Mouse (Mus musculus) limb, embryonic 15.5 days (tissue): ENCODE measurements around the gene Pold1. TPM values are rescaled to one million over a fixed set of nuclear protein-coding genes. Genes with fewer than 3 reads are reported as not detected.

Experiments
- ATAC-seq: fragments of 200-750 bp; cut with Nextera tagmentation; 2 replicates; pipeline ENCODE4 v1.8.0; 2017; ENCODE audit warnings: low read depth, moderate TSS enrichment; ENCODE audit not compliant: insufficient number of reproducible peaks, low FRiP score, low TSS enrichment
- H3K27ac ChIP-seq: fragments of 300-500 bp; sonication (generic); 2 replicates; pipeline ENCODE4 v1.5.1; 2015; ENCODE audit warnings: moderate library complexity, mild to moderate bottlenecking, inconsistent platforms
- H3K27me3 ChIP-seq: fragments of 300-500 bp; sonication (generic); 2 replicates; pipeline ENCODE4 v1.6.1; 2015; ENCODE audit warnings: inconsistent platforms
- H3K36me3 ChIP-seq: fragments of 300-500 bp; sonication (generic); 2 replicates; pipeline ENCODE4 v1.6.1; 2015; ENCODE audit warnings: inconsistent platforms
- H3K4me1 ChIP-seq: fragments of 300-500 bp; sonication (generic); 2 replicates; pipeline ENCODE4 v1.6.1; 2015; ENCODE audit warnings: inconsistent platforms
- H3K4me2 ChIP-seq: fragments of 300-500 bp; sonication (generic); 2 replicates; pipeline ENCODE4 v1.6.1; 2015; ENCODE audit warnings: mild to moderate bottlenecking, inconsistent platforms
- H3K4me3 ChIP-seq: fragments of 300-500 bp; sonication (generic); 2 replicates; pipeline ENCODE4 v1.5.1; 2015; ENCODE audit warnings: mild to moderate bottlenecking, inconsistent platforms
- H3K9ac ChIP-seq: fragments of 300-500 bp; sonication (generic); 2 replicates; pipeline ENCODE4 v1.6.1; 2015; ENCODE audit warnings: inconsistent platforms
- H3K9me3 ChIP-seq: fragments of 300-500 bp; sonication (generic); 2 replicates; pipeline ENCODE4 v1.6.1; 2016; ENCODE audit warnings: inconsistent platforms
- WGBS: fragments of 180-500 bp; shearing (Covaris S2); methylation state at CpG from one replicate; pipeline ENCODE4 v1.1.7; 2015; 5-methylcytosine and 5-hydroxymethylcytosine counted together
- polyA plus RNA-seq: library from polyadenylated mRNA; unstranded; fragments of >200 nt; fragmentation: Nextera tagmentation; extraction: Ambion mirVana; gene quantifications from 2 replicates; pipeline ENCODE4 v1.2.1, GENCODE M21; 2015

Gene Pold1
- polyA plus RNA-seq, 1 experiment from 2014 or later, result 75.7 TPM

DNA sequence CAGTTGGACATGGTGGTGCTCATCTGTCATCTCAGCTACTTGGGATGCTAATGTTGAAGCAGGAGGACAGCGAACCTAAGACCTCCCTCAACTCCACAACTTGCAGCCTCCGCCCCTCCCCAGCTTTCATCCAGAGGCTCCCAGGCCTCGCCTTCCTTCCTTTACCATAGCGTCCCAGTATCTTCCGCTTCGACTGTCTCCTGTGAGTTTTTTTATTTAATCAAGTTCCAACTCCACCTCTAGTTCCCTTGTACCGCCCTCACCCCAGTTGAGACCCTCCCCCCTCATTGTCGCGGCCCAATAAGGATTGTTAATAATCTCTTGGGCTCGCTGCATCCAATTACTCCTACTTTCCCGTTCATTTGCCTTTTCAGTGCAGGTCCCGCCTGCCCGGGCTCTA, 41.3 kb upstream of the Pold1 start:
- Histone ChIP-seq H3K4me2 (peak overlapping the region; percentile 99), H3K36me3 (no peaks in the 10 kb centered on the region), H3K4me3 (peak overlapping the region; percentile 57), H3K9me3 (no peaks in the 10 kb centered on the region), H3K9ac (no peak overlapping the region), H3K27ac (no peak overlapping the region), H3K27me3 (peaks cover 92% of the 10 kb centered on the region), H3K4me1 (peaks cover 53% of the 10 kb centered on the region)
- 2% methylated on average over 13 of the region's 13 CpGs for WGBS
- ATAC-seq, result no peak

GRCm38 (mm10) chr7:44589149-44589548, 40.5 kb upstream of the Pold1 start:
- Histone ChIP-seq H3K9ac (0 out of 2 replicates have a peak overlapping the region, but pooled peaks have one; percentile 26), H3K9me3 (no peaks in the 10 kb centered on the region), H3K27ac (no peak overlapping the region), H3K36me3 (no peaks in the 10 kb centered on the region), H3K4me2 (peak overlapping the region; percentile 99), H3K4me3 (peak overlapping the region; percentile 57), H3K4me1 (peaks cover 52% of the 10 kb centered on the region), H3K27me3 (peaks cover 100% of the 10 kb centered on the region)
- ATAC-seq, result peak; percentile 15; the same call in 1 of the 2 replicates
- WGBS, result 0% methylated on average over 32 of the region's 33 CpGs

DNA sequence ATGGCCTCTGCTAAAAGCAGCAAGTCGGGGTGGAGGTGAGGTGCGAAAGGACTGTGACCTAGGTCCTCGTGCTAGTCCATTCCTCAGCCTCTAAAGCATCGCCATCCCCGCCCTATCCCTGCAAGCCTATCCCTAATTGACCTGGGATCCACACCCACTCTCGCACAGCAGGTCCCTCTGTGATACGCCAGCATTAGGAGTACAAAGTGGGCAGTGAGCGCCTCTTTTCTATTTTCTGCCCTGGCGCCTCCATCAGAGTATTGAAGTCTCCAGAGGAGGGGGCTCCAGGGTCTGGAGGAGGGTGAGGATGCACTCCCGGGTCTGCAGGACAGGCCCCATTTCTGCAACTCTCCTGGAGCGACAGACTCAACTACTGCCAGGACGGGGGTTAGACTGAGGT, 39.7 kb upstream of the Pold1 start:
- no peak for ATAC-seq
- Histone ChIP-seq H3K36me3 (no peaks in the 10 kb centered on the region), H3K4me1 (peaks cover 45% of the 10 kb centered on the region), H3K27me3 (peaks cover 92% of the 10 kb centered on the region), H3K9ac (no peak overlapping the region), H3K4me3 (peak overlapping the region; percentile 57), H3K27ac (no peak overlapping the region), H3K9me3 (no peaks in the 10 kb centered on the region), H3K4me2 (peak overlapping the region; percentile 99)
- 8% methylated on average over 12 of the region's 12 CpGs for WGBS

- no peaks in the 10 kb centered on the region for H3K9me3 ChIP-seq
- H3K27me3 ChIP-seq, result peaks cover 87% of the 10 kb centered on the region
- H3K9ac ChIP-seq, result no peak overlapping the region
- H3K36me3 ChIP-seq, result no peaks in the 10 kb centered on the region
- no peak overlapping the region; the same call in 1 of the 2 replicates for H3K4me3 ChIP-seq
- ATAC-seq, result no peak
- no peak overlapping the region for H3K27ac ChIP-seq
- H3K4me1 ChIP-seq, result peaks cover 42% of the 10 kb centered on the region
- no peak overlapping the region for H3K4me2 ChIP-seq
- WGBS, result 37% methylated on average over 6 of the region's 6 CpGs
These were observed 39.0 kb upstream of the Pold1 start for GRCm38 (mm10) chr7:44587676-44588075.

DNA sequence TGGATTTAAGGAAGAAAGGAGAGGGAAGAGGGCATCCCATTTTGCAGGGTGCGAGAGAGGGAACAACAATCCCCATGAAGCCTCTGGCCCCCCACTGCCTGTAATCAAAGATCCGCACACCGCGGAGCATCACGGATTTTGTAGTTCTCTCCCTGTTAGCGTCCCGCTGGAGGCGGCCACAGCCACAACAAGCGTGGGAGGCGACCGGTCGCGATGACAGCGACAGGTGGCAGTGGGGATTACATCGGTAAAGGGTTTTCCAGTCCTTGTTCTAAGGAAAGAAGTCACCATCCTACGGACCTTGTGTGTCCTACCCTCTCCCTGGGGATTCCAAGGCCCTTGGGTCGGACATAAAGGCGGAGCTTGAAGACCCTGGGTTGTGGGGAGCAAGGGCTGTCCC, 38.3 kb upstream of the Pold1 start:
- Histone ChIP-seq H3K27me3 (peaks cover 86% of the 10 kb centered on the region), H3K9me3 (no peaks in the 10 kb centered on the region), H3K36me3 (no peaks in the 10 kb centered on the region), H3K9ac (no peak overlapping the region), H3K27ac (no peak overlapping the region), H3K4me2 (peak overlapping the region; percentile 43), H3K4me1 (peaks cover 42% of the 10 kb centered on the region), H3K4me3 (peak overlapping the region; percentile 21)
- no peak for ATAC-seq
- WGBS, result 1% methylated on average over 18 of the region's 18 CpGs

DNA sequence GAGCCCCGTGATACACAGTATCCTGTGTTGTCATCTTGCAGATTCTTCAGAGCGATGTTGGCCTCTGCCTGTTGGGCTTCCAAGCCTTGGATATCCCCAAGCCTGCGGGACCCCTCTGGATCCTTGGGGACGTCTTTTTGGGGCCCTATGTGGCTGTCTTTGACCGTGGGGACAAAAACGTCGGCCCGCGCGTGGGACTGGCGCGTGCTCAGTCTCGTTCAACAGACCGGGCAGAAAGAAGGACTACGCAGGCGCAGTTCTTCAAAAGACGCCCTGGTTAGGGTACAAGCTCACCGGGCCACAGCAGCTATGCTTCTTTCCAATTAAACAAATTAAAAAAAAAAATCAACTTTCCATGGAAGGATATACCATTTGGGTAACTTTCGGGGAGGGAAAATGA, 37.9 kb upstream of the Pold1 start:
- ATAC-seq, result no peak
- Histone ChIP-seq H3K36me3 (no peaks in the 10 kb centered on the region), H3K27me3 (peaks cover 82% of the 10 kb centered on the region), H3K27ac (no peak overlapping the region), H3K4me2 (peak overlapping the region; percentile 43), H3K4me1 (peaks cover 38% of the 10 kb centered on the region), H3K9me3 (no peaks in the 10 kb centered on the region), H3K9ac (no peak overlapping the region), H3K4me3 (peak overlapping the region; percentile 21)
- 13% methylated on average over 19 of the region's 19 CpGs for WGBS

DNA sequence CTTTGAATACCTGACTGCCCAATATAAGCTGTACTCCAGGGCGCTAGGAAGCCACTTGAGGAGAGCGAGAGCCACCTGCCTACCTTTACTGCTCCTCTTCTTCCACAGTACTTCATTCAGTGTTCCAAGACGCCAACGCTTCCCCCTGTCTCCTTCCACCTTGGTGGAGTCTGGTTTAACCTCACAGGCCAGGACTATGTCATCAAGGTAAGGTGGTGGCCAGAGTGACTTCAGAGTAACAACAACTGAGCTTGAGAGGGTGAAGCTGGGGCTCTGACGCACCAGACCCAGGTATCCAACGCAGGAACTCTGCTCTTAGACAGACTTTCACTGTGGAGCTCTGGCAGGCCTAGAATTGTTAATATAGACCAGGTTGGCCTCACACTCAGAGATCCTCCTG, 37.0 kb upstream of the Pold1 start:
- Histone ChIP-seq H3K9ac (no peak overlapping the region), H3K4me2 (no peak overlapping the region), H3K27ac (no peak overlapping the region), H3K9me3 (no peaks in the 10 kb centered on the region), H3K36me3 (no peaks in the 10 kb centered on the region), H3K4me3 (no peak overlapping the region), H3K4me1 (peaks cover 28% of the 10 kb centered on the region), H3K27me3 (peaks cover 76% of the 10 kb centered on the region)
- WGBS, result 91% methylated on average over 6 of the region's 6 CpGs
- ATAC-seq, result no peak

DNA sequence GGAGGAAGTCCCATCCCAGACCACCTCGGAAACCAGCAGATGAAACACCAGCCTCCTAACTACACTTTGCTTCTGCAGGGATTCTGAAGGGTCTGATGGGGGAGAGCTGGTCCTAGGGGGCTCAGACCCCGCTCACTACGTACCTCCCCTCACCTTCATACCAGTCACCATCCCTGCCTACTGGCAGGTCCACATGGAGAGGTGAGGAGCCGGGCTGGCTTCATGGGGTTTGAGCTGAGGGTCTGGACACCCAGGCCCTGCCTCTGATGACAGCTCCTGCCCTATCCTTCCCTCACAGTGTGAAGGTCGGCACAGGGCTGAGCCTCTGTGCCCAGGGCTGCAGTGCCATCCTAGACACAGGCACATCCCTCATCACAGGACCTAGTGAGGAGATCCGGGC, 36.3 kb upstream of the Pold1 start:
- H3K27ac ChIP-seq, result no peak overlapping the region
- no peaks in the 10 kb centered on the region for H3K9me3 ChIP-seq
- H3K9ac ChIP-seq, result no peak overlapping the region
- no peak overlapping the region for H3K4me2 ChIP-seq
- 86% methylated on average over 6 of the region's 6 CpGs for WGBS
- no peaks in the 10 kb centered on the region for H3K36me3 ChIP-seq
- peaks cover 71% of the 10 kb centered on the region for H3K27me3 ChIP-seq
- no peak for ATAC-seq
- H3K4me3 ChIP-seq, result no peak overlapping the region
- H3K4me1 ChIP-seq, result peaks cover 22% of the 10 kb centered on the region

DNA sequence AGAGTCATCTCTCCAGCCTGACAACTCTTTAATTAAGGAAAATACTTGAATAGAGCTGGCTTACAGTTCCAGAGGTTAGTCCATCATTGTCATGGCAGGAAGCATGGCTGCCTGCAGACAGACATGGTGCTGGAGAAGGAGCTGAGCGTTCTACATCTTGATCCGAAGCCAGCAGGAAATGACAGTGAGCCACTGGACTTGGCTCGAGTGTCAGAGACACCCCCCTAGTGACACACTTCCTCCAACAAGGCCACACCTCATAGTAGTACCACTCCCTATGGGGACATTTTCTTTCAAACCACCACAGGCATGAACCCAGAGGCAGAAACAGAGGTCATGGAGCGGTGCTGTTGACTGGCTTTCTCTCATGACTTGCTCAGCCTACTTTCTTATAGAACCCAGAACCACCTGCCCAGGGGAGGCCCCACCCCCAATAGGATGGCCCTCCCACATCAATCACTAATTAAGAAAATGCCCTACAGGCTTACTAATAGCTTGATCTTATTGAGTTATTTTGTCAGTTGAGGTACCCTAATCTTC, 35.7 kb upstream of the Pold1 start:
- Histone ChIP-seq H3K9me3 (no peaks in the 10 kb centered on the region), H3K4me1 (peaks cover 18% of the 10 kb centered on the region), H3K27ac (no peak overlapping the region), H3K27me3 (peaks cover 65% of the 10 kb centered on the region), H3K36me3 (no peaks in the 10 kb centered on the region), H3K9ac (no peak overlapping the region), H3K4me2 (no peak overlapping the region), H3K4me3 (no peak overlapping the region)
- ATAC-seq, result no peak
- WGBS, result 70% methylated on average over 4 of the region's 4 CpGs

DNA sequence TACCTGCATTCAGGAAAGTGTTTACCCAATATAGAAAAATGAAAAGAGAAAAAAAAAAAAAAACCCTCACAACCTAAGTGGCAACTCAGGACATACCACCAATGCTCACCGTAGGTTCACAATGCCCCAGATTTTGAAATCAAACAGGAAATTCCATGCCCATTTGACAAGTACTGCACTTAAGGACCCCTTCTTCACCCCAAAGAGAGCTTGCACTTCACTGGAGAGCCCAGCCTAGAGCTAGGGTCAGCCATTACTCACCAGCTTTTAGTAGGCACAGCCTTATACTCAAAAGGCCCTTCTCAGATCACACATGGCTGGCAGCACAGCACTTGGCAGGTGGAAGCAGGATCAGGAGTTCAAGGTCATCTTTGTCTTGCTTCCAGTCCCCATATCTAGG, 34.5 kb upstream of the Pold1 start:
- Histone ChIP-seq H3K36me3 (no peaks in the 10 kb centered on the region), H3K27me3 (peaks cover 53% of the 10 kb centered on the region), H3K4me2 (no peak overlapping the region), H3K4me3 (no peak overlapping the region), H3K9ac (no peak overlapping the region), H3K9me3 (no peaks in the 10 kb centered on the region), H3K27ac (no peak overlapping the region), H3K4me1 (peaks cover 6% of the 10 kb centered on the region; the same call in 1 of the 2 replicates)
- WGBS, result 84% methylated on average over 1 of the region's 1 CpGs
- no peak for ATAC-seq

GRCm38 (mm10) chr7:44582709-44583108, 34.1 kb upstream of the Pold1 start:
- Histone ChIP-seq H3K9me3 (no peaks in the 10 kb centered on the region), H3K4me2 (no peak overlapping the region), H3K4me3 (no peak overlapping the region), H3K4me1 (peaks cover 5% of the 10 kb centered on the region; the same call in 1 of the 2 replicates), H3K9ac (no peak overlapping the region), H3K27ac (no peak overlapping the region), H3K27me3 (peaks cover 49% of the 10 kb centered on the region), H3K36me3 (no peaks in the 10 kb centered on the region)
- 73% methylated on average over 5 of the region's 5 CpGs for WGBS
- no peak for ATAC-seq

GRCm38 (mm10) chr7:44581637-44582036, 33.0 kb upstream of the Pold1 start:
- Histone ChIP-seq H3K4me1 (no peaks in the 10 kb centered on the region), H3K36me3 (no peaks in the 10 kb centered on the region), H3K9me3 (no peaks in the 10 kb centered on the region), H3K4me2 (no peak overlapping the region), H3K4me3 (no peak overlapping the region), H3K9ac (no peak overlapping the region), H3K27me3 (peaks cover 38% of the 10 kb centered on the region), H3K27ac (no peak overlapping the region)
- no peak for ATAC-seq
- WGBS, result 74% methylated on average over 6 of the region's 6 CpGs

GRCm38 (mm10) chr7:44576333-44576844, 27.7 kb upstream of the Pold1 start:
- WGBS, result 50% methylated on average over 5 of the region's 5 CpGs
- H3K27ac ChIP-seq, result no peak overlapping the region
- H3K4me3 ChIP-seq, result no peak overlapping the region
- no peak overlapping the region for H3K4me2 ChIP-seq
- no peak overlapping the region for H3K9ac ChIP-seq
- no peaks in the 10 kb centered on the region for H3K4me1 ChIP-seq
- H3K36me3 ChIP-seq, result no peaks in the 10 kb centered on the region
- H3K27me3 ChIP-seq, result 0 out of 2 replicates have a peak, but pooled peaks cover 5% of the 10 kb centered on the region
- ATAC-seq, result no peak
- no peaks in the 10 kb centered on the region for H3K9me3 ChIP-seq
